Mouse (Mus musculus) forebrain, embryonic 14.5 days (tissue): ENCODE results near the gene Gzmm. TPM values are rescaled to one million over a fixed set of nuclear protein-coding genes. Genes with fewer than 3 reads are reported as not detected.
A peak's percentile ranks its signal among the peaks of the same experiment; 100 is the strongest.

Experiments used
- ATAC-seq: fragments of 200-750 bp; cut with Nextera tagmentation; 2 replicates; pipeline ENCODE4 v1.8.0; 2017; ENCODE audit warnings: mild to moderate bottlenecking, moderate library complexity
- DNase-seq: peaks from one replicate; pipeline ENCODE4 v3.0.0-alpha.2; 2015; ENCODE audit warnings: low spot score
- H3K27ac ChIP-seq: fragments of 300-500 bp; sonication (generic); 2 replicates; pipeline ENCODE4 v1.5.1; 2014; ENCODE audit warnings: low read depth, mild to moderate bottlenecking, control low read depth, low read length, moderate library complexity
- H3K27me3 ChIP-seq: fragments of 300-500 bp; sonication (generic); replicated peaks from 2 replicates; pipeline ENCODE4 v1.6.1; 2014; ENCODE audit warnings: low read length, control low read depth, mixed read lengths; ENCODE audit not compliant: control insufficient read depth, insufficient read depth
- H3K36me3 ChIP-seq: fragments of 300-500 bp; sonication (generic); 2 replicates; pipeline ENCODE4 v1.6.1; 2014; ENCODE audit warnings: low read length, control low read depth; ENCODE audit not compliant: control insufficient read depth, insufficient read depth
- H3K4me1 ChIP-seq: fragments of 300-500 bp; sonication (generic); 2 replicates; pipeline ENCODE4 v1.6.1; 2014; ENCODE audit warnings: antibody characterized with exemption, low read length, control low read depth; ENCODE audit not compliant: control insufficient read depth, insufficient read depth
- H3K4me2 ChIP-seq: fragments of 300-500 bp; sonication (generic); 2 replicates; pipeline ENCODE4 v1.6.1; 2014; ENCODE audit warnings: mild to moderate bottlenecking, control low read depth, low read length
- H3K4me3 ChIP-seq: fragments of 300-500 bp; sonication (generic); 2 replicates; pipeline ENCODE4 v1.5.1; 2014; ENCODE audit warnings: low read depth, low read length, control low read depth
- H3K9ac ChIP-seq: fragments of 300-500 bp; sonication (generic); 2 replicates; pipeline ENCODE4 v1.6.1; 2014; ENCODE audit warnings: mild to moderate bottlenecking, low read length, control low read depth, moderate library complexity
- H3K9me3 ChIP-seq: fragments of 300-500 bp; sonication (generic); replicated peaks from 2 replicates; pipeline ENCODE4 v1.6.1; 2016; ENCODE audit warnings: low read length, control low read depth, mixed read lengths; ENCODE audit not compliant: control insufficient read depth
- WGBS: fragments of 180-500 bp; shearing (Covaris S2); extraction: QIAGEN DNeasy Blood & Tissue Kit; methylation state at CpG from one replicate; pipeline ENCODE4 v1.1.7; 2014; 5-methylcytosine and 5-hydroxymethylcytosine counted together
- polyA plus RNA-seq: library from polyadenylated mRNA; unstranded; fragments of >200 nt; fragmentation: Nextera tagmentation; extraction: Ambion mirVana; gene quantifications from 2 replicates; pipeline ENCODE4 v1.2.1, GENCODE M21; 2014

Gene Gzmm
- polyA plus RNA-seq, 1 experiment from 2014 or later, result 1.5 TPM

- Histone ChIP-seq H3K27me3 (peaks cover 21% of the 10 kb centered on the region), H3K4me3 (no peak overlapping the region), H3K9ac (no peak overlapping the region), H3K36me3 (peaks cover 40% of the 10 kb centered on the region), H3K27ac (no peak overlapping the region), H3K4me2 (no peak overlapping the region), H3K9me3 (no peaks in the 10 kb centered on the region), H3K4me1 (peaks cover under 1% of the 10 kb centered on the region; the same call in 1 of the 2 replicates)
- DNase-seq (no peak), ATAC-seq (no peak; the same call in 1 of the 2 replicates)
- 93% methylated on average over 1 of the region's 1 CpGs for WGBS
Observed at GRCm38 (mm10) chr10:79712029-79712428, 23.2 kb downstream of the Gzmm start.

GRCm38 (mm10) chr10:79712499-79713126, 23.8 kb downstream of the Gzmm start:
- no peak; the same call in 1 of the 2 replicates for ATAC-seq
- Histone ChIP-seq H3K9ac (no peak overlapping the region), H3K4me1 (peaks cover 3% of the 10 kb centered on the region; the same call in 1 of the 2 replicates), H3K27me3 (peaks cover 26% of the 10 kb centered on the region), H3K4me3 (no peak overlapping the region), H3K27ac (no peak overlapping the region), H3K9me3 (no peaks in the 10 kb centered on the region), H3K36me3 (peaks cover 40% of the 10 kb centered on the region), H3K4me2 (no peak overlapping the region)
- DNase-seq, result peak; percentile 79
- WGBS, result 18% methylated on average over 4 of the region's 6 CpGs

GRCm38 (mm10) chr10:79713163-79713562, 24.3 kb downstream of the Gzmm start:
- no peak overlapping the region for H3K4me2 ChIP-seq
- peaks cover 40% of the 10 kb centered on the region for H3K36me3 ChIP-seq
- H3K27ac ChIP-seq, result no peak overlapping the region
- ATAC-seq, result no peak
- H3K27me3 ChIP-seq, result peaks cover 31% of the 10 kb centered on the region
- no peak for DNase-seq
- H3K4me1 ChIP-seq, result peaks cover 3% of the 10 kb centered on the region; the same call in 1 of the 2 replicates
- no peak overlapping the region for H3K9ac ChIP-seq
- no peaks in the 10 kb centered on the region for H3K9me3 ChIP-seq
- H3K4me3 ChIP-seq, result no peak overlapping the region
- 27% methylated on average over 1 of the region's 1 CpGs for WGBS

- Histone ChIP-seq H3K36me3 (peaks cover 22% of the 10 kb centered on the region), H3K27me3 (peaks cover 40% of the 10 kb centered on the region), H3K4me2 (no peak overlapping the region), H3K27ac (no peak overlapping the region), H3K9me3 (no peaks in the 10 kb centered on the region), H3K4me1 (peaks cover 3% of the 10 kb centered on the region; the same call in 1 of the 2 replicates), H3K4me3 (no peak overlapping the region), H3K9ac (no peak overlapping the region)
- WGBS, result 42% methylated on average over 4 of the region's 4 CpGs
- DNase-seq (no peak), ATAC-seq (no peak)
Observed at GRCm38 (mm10) chr10:79714996-79715395, 26.2 kb downstream of the Gzmm start.

GRCm38 (mm10) chr10:79716254-79716987, 27.6 kb downstream of the Gzmm start, which contains the start of gene Hcn2:
TSS of gene Hcn2 (plus strand) at chr10:79716634.
- H3K27ac ChIP-seq, result no peak within 1 kb of the TSS
- H3K9me3 ChIP-seq, result no peaks in the 10 kb centered on the region
- peak within 1 kb of the TSS; percentile 59 for H3K4me3 ChIP-seq
- ATAC-seq (peak; percentile 67), DNase-seq (no peak)
- peaks cover 40% of the 10 kb centered on the region for H3K27me3 ChIP-seq
- 1% methylated on average over 49 of the region's 91 CpGs for WGBS
- peak within 1 kb of the TSS; percentile 69 for H3K9ac ChIP-seq
- H3K4me1 ChIP-seq, result peaks cover 3% of the 10 kb centered on the region; the same call in 1 of the 2 replicates
- H3K4me2 ChIP-seq, result peak within 1 kb of the TSS; percentile 95
- H3K36me3 ChIP-seq, result peaks cover 8% of the 10 kb centered on the region

GRCm38 (mm10) chr10:79716988-79717355, 28.2 kb downstream of the Gzmm start:
- H3K36me3 ChIP-seq, result peaks cover 3% of the 10 kb centered on the region; the same call in 1 of the 2 replicates
- H3K9me3 ChIP-seq, result no peaks in the 10 kb centered on the region
- H3K4me3 ChIP-seq, result peak overlapping the region; percentile 59
- H3K4me2 ChIP-seq, result peak overlapping the region; percentile 95
- ATAC-seq (peak; percentile 30; the same call in 1 of the 2 replicates), DNase-seq (peak; percentile 23)
- H3K27ac ChIP-seq, result no peak overlapping the region
- H3K4me1 ChIP-seq, result peaks cover 3% of the 10 kb centered on the region; the same call in 1 of the 2 replicates
- H3K9ac ChIP-seq, result peak overlapping the region; percentile 69
- WGBS, result under 1% methylated on average over 39 of the region's 44 CpGs
- peaks cover 40% of the 10 kb centered on the region for H3K27me3 ChIP-seq

GRCm38 (mm10) chr10:79717640-79718357, 29.0 kb downstream of the Gzmm start:
- Histone ChIP-seq H3K4me2 (peak overlapping the region; percentile 95), H3K9me3 (no peaks in the 10 kb centered on the region), H3K4me3 (peak overlapping the region; percentile 59), H3K27me3 (peaks cover 40% of the 10 kb centered on the region), H3K4me1 (peaks cover 3% of the 10 kb centered on the region; the same call in 1 of the 2 replicates), H3K27ac (no peak overlapping the region), H3K36me3 (no peaks in the 10 kb centered on the region), H3K9ac (no peak overlapping the region; the same call in 1 of the 2 replicates)
- DNase-seq (peak; percentile 54), ATAC-seq (no peak)
- WGBS, result 4% methylated on average over 43 of the region's 43 CpGs

GRCm38 (mm10) chr10:79721089-79721488, 32.3 kb downstream of the Gzmm start:
- H3K27ac ChIP-seq, result no peak overlapping the region
- DNase-seq, result no peak
- H3K4me3 ChIP-seq, result no peak overlapping the region
- H3K27me3 ChIP-seq, result peaks cover 27% of the 10 kb centered on the region
- no peaks in the 10 kb centered on the region for H3K9me3 ChIP-seq
- ATAC-seq, result no peak
- 79% methylated on average over 5 of the region's 5 CpGs for WGBS
- H3K36me3 ChIP-seq, result no peaks in the 10 kb centered on the region
- no peak overlapping the region for H3K9ac ChIP-seq
- no peak overlapping the region for H3K4me2 ChIP-seq
- peaks cover 3% of the 10 kb centered on the region; the same call in 1 of the 2 replicates for H3K4me1 ChIP-seq
